Mouse (Mus musculus) midbrain, postnatal 0 days (tissue): Measurements from ENCODE around the gene Slc30a7. TPM values are rescaled to one million over a fixed set of nuclear protein-coding genes. Genes with fewer than 3 reads are reported as not detected.

Experiments used
- ATAC-seq: fragments of 200-750 bp; cut with Nextera tagmentation; 2 replicates; pipeline ENCODE4 v1.8.0; 2017; ENCODE audit warnings: moderate number of reproducible peaks, mild to moderate bottlenecking, moderate TSS enrichment, moderate library complexity; ENCODE audit not compliant: low FRiP score
- DNase-seq: peaks from one replicate; pipeline ENCODE4 v3.0.0-alpha.2; 2015; ENCODE audit warnings: low spot score
- H3K27ac ChIP-seq: fragments of 300-500 bp; sonication (generic); 2 replicates; pipeline ENCODE4 v1.5.1; 2014; ENCODE audit warnings: low read depth, mild to moderate bottlenecking, low read length, mixed read lengths
- H3K27me3 ChIP-seq: fragments of 300-500 bp; sonication (generic); 2 replicates; pipeline ENCODE4 v1.6.1; 2014; ENCODE audit warnings: low read length, control low read depth, mixed read lengths; ENCODE audit not compliant: insufficient read depth
- H3K36me3 ChIP-seq: fragments of 300-500 bp; sonication (generic); 2 replicates; pipeline ENCODE4 v1.6.1; 2014; ENCODE audit warnings: low read length, control low read depth, mixed read lengths; ENCODE audit not compliant: insufficient read depth
- H3K4me1 ChIP-seq: fragments of 300-500 bp; sonication (generic); 2 replicates; pipeline ENCODE4 v1.6.1; 2014; ENCODE audit warnings: mild to moderate bottlenecking, control low read depth, antibody characterized with exemption, low read length, mixed read lengths; ENCODE audit not compliant: insufficient read depth
- H3K4me2 ChIP-seq: fragments of 300-500 bp; sonication (generic); 2 replicates; pipeline ENCODE4 v1.6.1; 2014; ENCODE audit warnings: low read depth, mild to moderate bottlenecking, low read length, mixed read lengths; ENCODE audit not compliant: poor library complexity, severe bottlenecking
- H3K4me3 ChIP-seq: fragments of 300-500 bp; sonication (generic); 2 replicates; pipeline ENCODE4 v1.5.1; 2014; ENCODE audit warnings: low read depth, mild to moderate bottlenecking, low read length, moderate library complexity
- H3K9ac ChIP-seq: fragments of 300-500 bp; sonication (generic); replicated peaks from 2 replicates; pipeline ENCODE4 v1.6.1; 2014; ENCODE audit warnings: mild to moderate bottlenecking, low read length, moderate library complexity, mixed read lengths; ENCODE audit not compliant: poor library complexity, severe bottlenecking
- H3K9me3 ChIP-seq: fragments of 300-500 bp; sonication (generic); 2 replicates; pipeline ENCODE4 v1.6.1; 2016; ENCODE audit warnings: low read length, control low read depth
- CTCF ChIP-seq: IDR thresholded peaks from 2 replicates; pipeline ENCODE4 v1.5.1; 2016; ENCODE audit warnings: antibody characterized with exemption, mild to moderate bottlenecking
- WGBS: fragments of 180-500 bp; shearing (Covaris S2); extraction: QIAGEN DNeasy Blood & Tissue Kit; methylation state at CpG from one replicate; pipeline ENCODE4 v1.1.7; 2014; 5-methylcytosine and 5-hydroxymethylcytosine counted together
- polyA plus RNA-seq: library from polyadenylated mRNA; unstranded; fragments of >200 nt; fragmentation: Nextera tagmentation; extraction: Ambion mirVana; gene quantifications from 2 replicates; pipeline ENCODE4 v1.2.1, GENCODE M21; 2015
- total RNA-seq: library from RNA; depleted of rRNA; stranded (reverse); fragments of >200 nt; gene quantifications from 2 replicates; pipeline ENCODE4 v1.2.3, GENCODE M21; 2014

The Slc30a7 gene
- total and polyA plus RNA-seq, 2 experiments from 2014 or later, result 9.0 to 28.6 TPM

- ATAC-seq (no peak), DNase-seq (no peak)
- no peak for TF ChIP-seq CTCF
- Histone ChIP-seq H3K4me2 (no peak overlapping the region), H3K27ac (no peak overlapping the region), H3K27me3 (no peaks in the 10 kb centered on the region), H3K9ac (no peak overlapping the region), H3K4me1 (no peaks in the 10 kb centered on the region), H3K9me3 (no peaks in the 10 kb centered on the region), H3K36me3 (peaks cover 11% of the 10 kb centered on the region), H3K4me3 (no peak overlapping the region)
- 88% methylated on average over 6 of the region's 6 CpGs for WGBS
Observed at GRCm38 (mm10) chr3:115944376-115944775, 62.8 kb downstream of the Slc30a7 start.

- no peak overlapping the region for H3K4me2 ChIP-seq
Observed at GRCm38 (mm10) chr3:115941464-115941863, 65.7 kb downstream of the Slc30a7 start.

GRCm38 (mm10) chr3:115940510-115940909 lies 66.7 kb downstream of the Slc30a7 start:
- 95% methylated on average over 4 of the region's 4 CpGs for WGBS
- H3K4me3 ChIP-seq, result no peak overlapping the region
- no peak overlapping the region for H3K9ac ChIP-seq
- DNase-seq (no peak), ATAC-seq (no peak)
- H3K9me3 ChIP-seq, result no peaks in the 10 kb centered on the region
- no peak for TF ChIP-seq CTCF
- H3K4me1 ChIP-seq, result no peaks in the 10 kb centered on the region
- no peak overlapping the region for H3K27ac ChIP-seq
- no peak overlapping the region for H3K4me2 ChIP-seq
- no peaks in the 10 kb centered on the region for H3K27me3 ChIP-seq
- peaks cover 11% of the 10 kb centered on the region for H3K36me3 ChIP-seq

More at GRCm38 (mm10) chr3:115941464-115941863, 65.7 kb downstream of the Slc30a7 start:
- H3K4me3 ChIP-seq, result no peak overlapping the region
- no peak for ATAC-seq
- no peak overlapping the region for H3K27ac ChIP-seq
- no peaks in the 10 kb centered on the region for H3K4me1 ChIP-seq
- 97% methylated on average over 8 of the region's 8 CpGs for WGBS
- peaks cover 11% of the 10 kb centered on the region for H3K36me3 ChIP-seq
- no peak for DNase-seq
- no peak for TF ChIP-seq CTCF
- H3K9ac ChIP-seq, result no peak overlapping the region
- no peaks in the 10 kb centered on the region for H3K9me3 ChIP-seq
- no peaks in the 10 kb centered on the region for H3K27me3 ChIP-seq

GRCm38 (mm10) chr3:115937807-115938206 lies 69.4 kb downstream of the Slc30a7 start:
- TF ChIP-seq CTCF, result no peak
- Histone ChIP-seq H3K4me2 (no peak overlapping the region), H3K9ac (no peak overlapping the region), H3K9me3 (no peaks in the 10 kb centered on the region), H3K4me1 (no peaks in the 10 kb centered on the region), H3K27ac (no peak overlapping the region), H3K4me3 (no peak overlapping the region), H3K36me3 (peaks cover 7% of the 10 kb centered on the region), H3K27me3 (no peaks in the 10 kb centered on the region)
- DNase-seq, result no peak
- ATAC-seq, result no peak
- 93% methylated on average over 10 of the region's 10 CpGs for WGBS

GRCm38 (mm10) chr3:115936734-115937599 lies 70.2 kb downstream of the Slc30a7 start:
- ATAC-seq (0 out of 2 replicates have a peak, but pooled peaks have one; percentile 41), DNase-seq (peak; percentile 37)
- H3K27ac ChIP-seq, result no peak overlapping the region
- H3K9me3 ChIP-seq, result no peaks in the 10 kb centered on the region
- TF ChIP-seq CTCF, result peak; percentile 73
- WGBS, result 56% methylated on average over 4 of the region's 4 CpGs
- no peak overlapping the region for H3K9ac ChIP-seq
- no peak overlapping the region for H3K4me2 ChIP-seq
- H3K4me3 ChIP-seq, result no peak overlapping the region
- no peaks in the 10 kb centered on the region for H3K27me3 ChIP-seq
- no peaks in the 10 kb centered on the region for H3K4me1 ChIP-seq
- peaks cover 2% of the 10 kb centered on the region; the same call in 1 of the 2 replicates for H3K36me3 ChIP-seq
